Comparison of ENCODE assay signal across 8 mouse cellular contexts in genomic region chr8:107151212-107151920, GRCm38 (mm10). TPM values are rescaled to one million over a fixed set of nuclear protein-coding genes. Genes with fewer than 3 reads are reported as not detected.
DNase-seq lines count a peak whose midpoint lies in the region; ATAC-seq and TF ChIP-seq lines count a peak whose summit lies in the region.

No protein-coding gene starts in this region.

- peaks cover 12% of the 10 kb centered on the region for H3K4me1 ChIP-seq in heart, postnatal 0 days (ENCODE audit: control insufficient read depth, insufficient read depth)
- H3K4me1 ChIP-seq in MEL (ENCODE audit: control insufficient read depth in 1 of 2, insufficient read depth in 2 of 2, low read length in 2 of 2), result peaks cover 0 to 12% of the 10 kb centered on the region in 2 experiments; a peak in 3 of 4 replicates
- no peaks in the 10 kb centered on the region for H3K4me1 ChIP-seq in hindbrain, embryonic 11.5 days (replicated peaks; ENCODE audit: control insufficient read depth, insufficient read depth, low read length)
- peaks cover 12% of the 10 kb centered on the region for H3K4me1 ChIP-seq in midbrain, embryonic 14.5 days (ENCODE audit: control insufficient read depth, insufficient read depth, low read length)

- H3K9ac ChIP-seq in heart, postnatal 0 days (replicated peaks; ENCODE audit: low read depth, low read length), result peak overlapping the region; percentile 81
- peak overlapping the region; percentile 76 for H3K9ac ChIP-seq in MEL (ENCODE audit: control insufficient read depth, low read depth, low read length, poor library complexity, severe bottlenecking)
- peak overlapping the region; percentile 81 for H3K9ac ChIP-seq in hindbrain, embryonic 11.5 days (ENCODE audit: low read depth, low read length)
- H3K9ac ChIP-seq in midbrain, embryonic 14.5 days (replicated peaks; ENCODE audit: low read length), result peak overlapping the region; percentile 82

- TF ChIP-seq EP300 in heart, postnatal 0 days (IDR thresholded peaks at IDR 0.05; ENCODE audit: low read depth), result no peak
- TF ChIP-seq EP300 in MEL (IDR thresholded peaks at IDR 0.05; ENCODE audit: low read depth in 1 of 2, low read length in 2 of 2), result no peak

- TF ChIP-seq POLR2A in MEL (IDR thresholded peaks at IDR 0.05; ENCODE audit: control insufficient read depth in 1 of 2, insufficient read depth in 1 of 2, low read depth in 1 of 2, low read length in 2 of 2, poor library complexity in 1 of 2), result 0 out of 4 replicates have a peak, but pooled peaks of 1 of the 2 experiments have one; percentile 25

- H3K27me3 ChIP-seq in heart, postnatal 0 days (ENCODE audit: control insufficient read depth, insufficient read depth, low read length), result no peaks in the 10 kb centered on the region
- H3K27me3 ChIP-seq in MEL (ENCODE audit: control insufficient read depth in 1 of 2, insufficient read depth in 2 of 2, low read length in 2 of 2), result no peaks in the 10 kb centered on the region
- H3K27me3 ChIP-seq in hindbrain, embryonic 11.5 days (ENCODE audit: control insufficient read depth, insufficient read depth, low read length), result no peaks in the 10 kb centered on the region
- no peaks in the 10 kb centered on the region for H3K27me3 ChIP-seq in midbrain, embryonic 14.5 days (ENCODE audit: control insufficient read depth, insufficient read depth, low read length)

- no peaks in the 10 kb centered on the region for H3K9me3 ChIP-seq in heart, postnatal 0 days (replicated peaks; ENCODE audit: control insufficient read depth, low read length)
- no peaks in the 10 kb centered on the region for H3K9me3 ChIP-seq in MEL (replicated peaks; ENCODE audit: insufficient read depth, low read length)
- no peaks in the 10 kb centered on the region for H3K9me3 ChIP-seq in hindbrain, embryonic 11.5 days (ENCODE audit: control insufficient read depth, low read length)
- no peaks in the 10 kb centered on the region for H3K9me3 ChIP-seq in midbrain, embryonic 14.5 days (ENCODE audit: control insufficient read depth, low read length)

- no peak for DNase-seq in heart, postnatal 0 days (ENCODE audit: low spot score)
- DNase-seq in heart, adult 8-10 months (ENCODE audit: low spot score), result no peak
- DNase-seq in MEL (ENCODE audit: low read depth, low spot score), result peak; percentile 55
- DNase-seq in hindbrain, embryonic 11.5 days (ENCODE audit: low spot score), result no peak
- DNase-seq in midbrain, embryonic 14.5 days, result no peak
- no peak for DNase-seq in gastrocnemius, postnatal 14 days
- DNase-seq in urinary bladder, postnatal 10 days (ENCODE audit: low spot score), result no peak
- DNase-seq in thymus, postnatal 14 days, result no peak

- peaks cover 24% of the 10 kb centered on the region for H3K79me2 ChIP-seq in MEL (ENCODE audit: control insufficient read depth, insufficient read depth, low read length, poor library complexity)

- peak overlapping the region; percentile 88 for H3K27ac ChIP-seq in heart, postnatal 0 days (ENCODE audit: low read depth)
- peak overlapping the region; percentile 50; the same call in 1 of the 2 replicates for H3K27ac ChIP-seq in MEL (ENCODE audit: control insufficient read depth, low read depth, low read length)
- H3K27ac ChIP-seq in hindbrain, embryonic 11.5 days (ENCODE audit: low read depth, low read length), result no peak overlapping the region
- no peak overlapping the region for H3K27ac ChIP-seq in midbrain, embryonic 14.5 days (replicated peaks; ENCODE audit: low read depth, low read length)

- no peak for TF ChIP-seq CTCF in heart, postnatal 0 days (IDR thresholded peaks at IDR 0.05; ENCODE audit: low read depth)
- no peak for TF ChIP-seq CTCF in MEL (IDR thresholded peaks at IDR 0.05 in 2 of 3, conservative IDR thresholded peaks at IDR 0.05 in 1 of 3; ENCODE audit: control insufficient read depth in 1 of 3, insufficient read depth in 1 of 3, low read depth in 2 of 3, low read length in 3 of 3, poor library complexity in 1 of 3, severe bottlenecking in 1 of 3)

- 57% methylated on average over 7 of the region's 7 CpGs for WGBS in heart, postnatal 0 days
- WGBS in hindbrain, embryonic 11.5 days, result 75% methylated on average over 7 of the region's 7 CpGs
- WGBS in midbrain, embryonic 14.5 days, result 79% methylated on average over 7 of the region's 7 CpGs

- intact Hi-C loops in gastrocnemius, postnatal 14 days (cut with DNase I; ENCODE audit: low total_unique reads), result no loop called here

- TF ChIP-seq RAD21 in MEL (IDR thresholded peaks at IDR 0.05; ENCODE audit: low read depth, low read length), result no peak

- peak overlapping the region; percentile 82 for H3K4me3 ChIP-seq in heart, postnatal 0 days (ENCODE audit: low read depth, low read length)
- peak overlapping the region; percentile 69 to 71 for H3K4me3 ChIP-seq in MEL (ENCODE audit: control insufficient read depth in 1 of 2, insufficient read depth in 1 of 2, low read depth in 2 of 2, low read length in 2 of 2)
- H3K4me3 ChIP-seq in hindbrain, embryonic 11.5 days (ENCODE audit: low read depth, low read length), result peak overlapping the region; percentile 70
- H3K4me3 ChIP-seq in midbrain, embryonic 14.5 days (replicated peaks; ENCODE audit: low read depth, low read length), result peak overlapping the region; percentile 83

- ATAC-seq in heart, postnatal 0 days (ENCODE audit: insufficient read depth, low read depth), result no peak
- ATAC-seq in hindbrain, embryonic 11.5 days (ENCODE audit: low FRiP score), result no peak
- no peak for ATAC-seq in midbrain, embryonic 14.5 days (ENCODE audit: low FRiP score, low TSS enrichment)

- peak overlapping the region; percentile 82 for H3K4me2 ChIP-seq in heart, postnatal 0 days (ENCODE audit: low read depth, low read length)
- H3K4me2 ChIP-seq in hindbrain, embryonic 11.5 days (replicated peaks; ENCODE audit: low read depth, low read length), result peak overlapping the region; percentile 69
- H3K4me2 ChIP-seq in midbrain, embryonic 14.5 days (ENCODE audit: low read length), result peak overlapping the region; percentile 81

- peaks cover 34% of the 10 kb centered on the region for H3K36me3 ChIP-seq in heart, postnatal 0 days (replicated peaks; ENCODE audit: control insufficient read depth, insufficient read depth, low read length)
- peaks cover 11 to 16% of the 10 kb centered on the region in 2 experiments; a peak in 3 of 4 replicates for H3K36me3 ChIP-seq in MEL (ENCODE audit: control insufficient read depth in 1 of 2, insufficient read depth in 2 of 2, low read length in 2 of 2)
- H3K36me3 ChIP-seq in hindbrain, embryonic 11.5 days (ENCODE audit: control insufficient read depth, insufficient read depth, low read length), result peaks cover 3% of the 10 kb centered on the region; the same call in 1 of the 2 replicates
- H3K36me3 ChIP-seq in midbrain, embryonic 14.5 days (ENCODE audit: control insufficient read depth, insufficient read depth, low read length), result peaks cover 28% of the 10 kb centered on the region

TF ChIP-seq in MEL, 35 proteins besides CTCF, POLR2A, EP300 and RAD21:
- TF ChIP-seq ELF1 (IDR thresholded peaks at IDR 0.05; ENCODE audit: low read depth, low read length), result no peak
- TF ChIP-seq MAZ (IDR thresholded peaks at IDR 0.05; ENCODE audit: low read depth, low read length), result no peak
- TF ChIP-seq NELFE (IDR thresholded peaks at IDR 0.05; ENCODE audit: low read depth, low read length), result no peak
- TF ChIP-seq MXI1 (IDR thresholded peaks at IDR 0.05; ENCODE audit: low read depth, low read length), result peak; percentile 68; the same call in 1 of the 2 replicates
- peak; percentile 52; the same call in 1 of the 2 replicates for TF ChIP-seq MAX (IDR thresholded peaks at IDR 0.05; ENCODE audit: low read length)
- 0 out of 2 replicates have a peak, but pooled peaks have one; percentile 51 for TF ChIP-seq MYC (IDR thresholded peaks at IDR 0.05; ENCODE audit: low read depth, low read length)
- TF ChIP-seq NRF1 (IDR thresholded peaks at IDR 0.05; ENCODE audit: insufficient read depth, low read depth, low read length, poor library complexity, severe bottlenecking), result no peak
- TF ChIP-seq TCF12 (IDR thresholded peaks at IDR 0.05; ENCODE audit: low read depth, low read length), result 0 out of 2 replicates have a peak, but pooled peaks have one; percentile 2
- TF ChIP-seq TAL1 (IDR thresholded peaks at IDR 0.05; ENCODE audit: low read length), result no peak
TF ChIP-seq in MEL: peak in this region for 4.

RNA-seq across cellular contexts. Expression of gene Cyb5b, which starts 0.9 kb away (rescaled TPM):
- total RNA-seq in heart, postnatal 0 days (2014; rRNA removed; ENCODE audit: low replicate concordance), result 52.8 and 60.0 TPM in 2 replicates
- 36.5 and 44.7 TPM in 2 replicates for polyA plus RNA-seq in heart, postnatal 0 days (2015; fragmentation: Nextera tagmentation; extraction: Ambion mirVana)
- 10 to 100 TPM; 36.0 to 46.3 (median 40.0) TPM for total RNA-seq in heart, adult 8-10 months (2022)
- 66.5 and 67.9 TPM in 2 replicates for total RNA-seq in MEL (2012; rRNA removed)
- polyA plus RNA-seq in MEL (2012; ENCODE audit: insufficient read depth in 1 of 2, insufficient read length in 2 of 2, low read depth in 1 of 2, low replicate concordance in 2 of 2, missing spikeins in 1 of 2), result 10 to 100 TPM; 69.4 to 79.1 TPM
- 165 and 176 TPM in 2 replicates for polyA plus RNA-seq in hindbrain, embryonic 11.5 days (2014; fragmentation: Nextera tagmentation; extraction: Ambion mirVana)
- polyA plus RNA-seq in midbrain, embryonic 14.5 days (2014; fragmentation: Nextera tagmentation; extraction: Ambion mirVana), result 82.0 and 136 TPM in 2 replicates
- total RNA-seq in gastrocnemius, postnatal 14 days (2021), result 10 to 100 TPM; 21.9 to 25.3 TPM

RNA-seq across cellular contexts. Expression of gene Terf2, which starts 55.0 kb away (rescaled TPM):
- 8.2 and 10.8 TPM in 2 replicates for total RNA-seq in heart, postnatal 0 days (2014; rRNA removed; ENCODE audit: low replicate concordance)
- polyA plus RNA-seq in heart, postnatal 0 days (2015; fragmentation: Nextera tagmentation; extraction: Ambion mirVana), result 7.3 and 8.5 TPM in 2 replicates
- 10 to 100 TPM; 13.2 to 14.1 (median 13.4) TPM for total RNA-seq in heart, adult 8-10 months (2022)
- 14.1 and 15.0 TPM in 2 replicates for total RNA-seq in MEL (2012; rRNA removed)
- 10 to 100 TPM in 1 of 2 experiments, not detected in 1; 36.7 TPM for polyA plus RNA-seq in MEL (2012; ENCODE audit: insufficient read depth in 1 of 2, insufficient read length in 2 of 2, low read depth in 1 of 2, low replicate concordance in 2 of 2, missing spikeins in 1 of 2)
- polyA plus RNA-seq in hindbrain, embryonic 11.5 days (2014; fragmentation: Nextera tagmentation; extraction: Ambion mirVana), result 16.1 and 18.8 TPM in 2 replicates
- polyA plus RNA-seq in midbrain, embryonic 14.5 days (2014; fragmentation: Nextera tagmentation; extraction: Ambion mirVana), result 23.3 and 27.6 TPM in 2 replicates
- 10 to 100 TPM; 10.1 to 15.9 TPM for total RNA-seq in gastrocnemius, postnatal 14 days (2021)

Comparison
In these comparisons a context has a peak if more than half of its experiments do, and no peak if none do; other contexts are left out.
1. H3K27ac ChIP-seq: peak in heart, postnatal 0 days (single experiment) and MEL (single experiment); none in hindbrain, embryonic 11.5 days (single experiment) and midbrain, embryonic 14.5 days (single experiment).
2. Peak in every context shown above with its lines, with median percentiles within 50 percentile points of each other: H3K4me2 ChIP-seq, H3K4me3 ChIP-seq and H3K9ac ChIP-seq.